Mouse (Mus musculus): ENCODE measurements around the gene Olfr1382. TPM values are rescaled to one million over a fixed set of nuclear protein-coding genes. Genes with fewer than 3 reads are reported as not detected.
"Not testable (repeated sequence)": the region's sequence is repeated elsewhere in the genome, so short reads cannot be mapped to it uniquely, and the experiment has no call there.

Gene Olfr1382
- polyA plus RNA-seq (2016; fragmentation: Nextera tagmentation; extraction: Ambion mirVana) = not detected in 2 replicates

GRCm38 (mm10) chr11:49527947-49528346 lies at the start of gene Olfr1382:
TSS of gene Olfr1382 (plus strand) at chr11:49528247.
- H3K4me3 ChIP-seq = no peak within 1 kb of the TSS
- H3K4me2 ChIP-seq (replicated peaks) = no peak within 1 kb of the TSS
- no peaks in the 10 kb centered on the region for H3K9me3 ChIP-seq
- H3K9ac ChIP-seq = no peak within 1 kb of the TSS
- ATAC-seq (ENCODE audit: low FRiP score, low read depth) = no peak
- 87% methylated on average over 3 of the region's 3 CpGs for WGBS
- H3K27ac ChIP-seq = no peak within 1 kb of the TSS
- H3K4me1 ChIP-seq = no peaks in the 10 kb centered on the region
- H3K27me3 ChIP-seq (replicated peaks) = no peaks in the 10 kb centered on the region
- no peaks in the 10 kb centered on the region for H3K36me3 ChIP-seq

DNA sequence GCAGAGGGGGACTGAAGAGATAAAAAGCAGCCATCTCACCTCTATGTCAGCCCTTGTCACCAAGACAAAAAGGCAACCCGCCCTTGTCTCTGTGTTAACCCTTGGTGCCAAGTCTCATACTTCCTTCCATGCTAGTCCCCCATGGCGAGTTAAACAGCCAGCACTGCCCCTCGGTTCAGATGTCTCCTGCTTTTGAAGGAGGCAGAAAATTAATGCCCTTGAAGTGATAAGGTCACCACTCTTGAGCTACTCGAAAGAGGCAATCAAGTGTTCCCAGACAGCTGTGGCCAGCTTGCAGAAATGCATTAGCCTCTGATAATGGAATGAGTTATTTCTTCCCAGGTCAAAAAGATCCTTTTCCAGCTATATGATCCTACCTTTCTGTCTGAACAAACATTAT lies 42.1 kb upstream of the Olfr1382 start:
- ATAC-seq (ENCODE audit: low FRiP score, low read depth) = no peak
- Histone ChIP-seq H3K4me2 (replicated peaks) (no peak overlapping the region), H3K27ac (no peak overlapping the region), H3K4me3 (no peak overlapping the region), H3K27me3 (replicated peaks) (no peaks in the 10 kb centered on the region), H3K9me3 (no peaks in the 10 kb centered on the region), H3K36me3 (no peaks in the 10 kb centered on the region), H3K9ac (no peak overlapping the region), H3K4me1 (no peaks in the 10 kb centered on the region)
- 54% methylated on average over 4 of the region's 4 CpGs for WGBS

DNA sequence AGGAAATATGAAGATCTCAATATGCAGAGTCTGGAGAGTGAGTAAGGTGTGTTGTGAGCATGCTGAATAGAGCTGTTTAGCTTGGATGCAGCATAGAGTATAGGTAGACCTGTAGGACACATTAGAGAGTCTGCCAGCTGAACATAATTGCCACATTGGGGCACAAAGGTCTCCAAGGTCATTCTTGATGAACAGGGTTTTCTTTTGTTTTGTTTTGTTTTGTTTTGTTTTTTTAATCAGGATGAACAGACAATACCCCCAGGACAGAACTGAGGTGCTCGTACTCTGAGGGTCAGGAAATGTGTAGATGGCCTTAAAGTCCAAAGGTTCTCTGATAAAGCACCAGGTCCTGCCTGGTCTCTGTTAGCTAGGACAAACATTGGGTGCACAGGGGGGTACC lies 39.3 kb upstream of the Olfr1382 start, which contains the start of gene Olfr1385:
TSS of gene Olfr1385 (plus strand) at position 301 of the 400 bp plus-strand sequence.
- 70% methylated on average over 1 of the region's 1 CpGs for WGBS
- not testable (repeated sequence) for H3K4me1 ChIP-seq; H3K27me3 ChIP-seq (replicated peaks); H3K9ac ChIP-seq; ATAC-seq (ENCODE audit: low FRiP score, low read depth); H3K9me3 ChIP-seq; H3K4me3 ChIP-seq; H3K4me2 ChIP-seq (replicated peaks); H3K27ac ChIP-seq; H3K36me3 ChIP-seq

GRCm38 (mm10) chr11:49518086-49518485 lies 10.0 kb upstream of the Olfr1382 start:
- no peak overlapping the region for H3K9ac ChIP-seq
- H3K9me3 ChIP-seq = no peaks in the 10 kb centered on the region
- 82% methylated on average over 5 of the region's 5 CpGs for WGBS
- no peak overlapping the region for H3K27ac ChIP-seq
- H3K4me3 ChIP-seq = no peak overlapping the region
- H3K36me3 ChIP-seq = no peaks in the 10 kb centered on the region
- ATAC-seq (ENCODE audit: low FRiP score, low read depth) = no peak
- H3K27me3 ChIP-seq (replicated peaks) = no peaks in the 10 kb centered on the region
- no peaks in the 10 kb centered on the region for H3K4me1 ChIP-seq
- H3K4me2 ChIP-seq (replicated peaks) = no peak overlapping the region

GRCm38 (mm10) chr11:49519348-49519747 lies 8.7 kb upstream of the Olfr1382 start, which contains the start of gene Olfr1383:
TSS of gene Olfr1383 (plus strand) at chr11:49519648.
- Histone ChIP-seq H3K4me1 (no peaks in the 10 kb centered on the region), H3K9ac (no peak within 1 kb of the TSS), H3K4me3 (no peak within 1 kb of the TSS), H3K36me3 (no peaks in the 10 kb centered on the region), H3K27me3 (replicated peaks) (no peaks in the 10 kb centered on the region), H3K27ac (no peak within 1 kb of the TSS), H3K4me2 (replicated peaks) (no peak within 1 kb of the TSS), H3K9me3 (no peaks in the 10 kb centered on the region)
- no peak for ATAC-seq (ENCODE audit: low FRiP score, low read depth)

DNA sequence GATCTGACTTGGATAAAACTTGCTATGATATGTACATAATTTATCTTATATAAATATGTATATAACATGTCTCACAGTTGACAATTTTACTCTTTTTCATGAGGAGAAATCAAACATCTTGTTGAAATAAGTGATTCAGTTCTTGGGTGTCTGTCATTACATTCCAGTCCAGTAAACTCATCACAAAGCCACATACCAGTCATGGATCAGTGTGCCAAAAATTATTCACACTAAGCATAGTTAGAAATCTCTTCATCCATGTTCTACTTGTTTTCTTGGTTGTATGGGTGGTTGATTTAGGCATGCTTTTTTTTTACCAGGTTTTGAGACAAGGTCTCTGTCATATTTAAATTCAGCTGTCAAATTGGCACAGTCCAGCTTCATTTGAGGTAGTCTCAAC lies 4.7 kb downstream of the Olfr1382 start:
- Histone ChIP-seq H3K36me3 (no peaks in the 10 kb centered on the region), H3K9ac (no peak overlapping the region), H3K4me3 (no peak overlapping the region), H3K9me3 (no peaks in the 10 kb centered on the region), H3K4me1 (no peaks in the 10 kb centered on the region), H3K27me3 (replicated peaks) (no peaks in the 10 kb centered on the region), H3K27ac (no peak overlapping the region), H3K4me2 (replicated peaks) (no peak overlapping the region)
- ATAC-seq (ENCODE audit: low FRiP score, low read depth) = no peak

DNA sequence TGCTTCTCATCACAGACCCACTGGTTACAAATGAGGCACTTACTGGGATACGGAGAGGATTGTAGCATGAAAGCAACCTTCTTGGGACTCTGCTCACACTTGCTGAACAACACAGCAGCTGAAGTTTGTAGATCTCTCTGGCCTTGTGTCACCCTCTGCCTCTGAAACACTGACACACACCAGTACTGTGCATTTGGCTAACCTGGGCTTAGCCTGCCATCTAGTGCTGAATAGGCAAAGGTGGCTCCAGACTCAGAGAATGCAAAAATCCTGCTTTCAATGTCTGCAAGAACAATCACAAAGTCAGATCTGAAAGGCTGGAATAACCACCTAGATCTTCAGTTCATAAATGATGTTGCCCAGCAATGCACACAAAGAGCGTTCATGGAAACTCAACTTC lies 8.6 kb downstream of the Olfr1382 start:
- H3K9ac ChIP-seq; H3K4me3 ChIP-seq; H3K36me3 ChIP-seq; H3K4me1 ChIP-seq; H3K4me2 ChIP-seq (replicated peaks); H3K27ac ChIP-seq; H3K27me3 ChIP-seq (replicated peaks); ATAC-seq (ENCODE audit: low FRiP score, low read depth); H3K9me3 ChIP-seq: not testable (repeated sequence)
- whole genome bisulfite sequencing = 91% methylated on average over 2 of the region's 2 CpGs

DNA sequence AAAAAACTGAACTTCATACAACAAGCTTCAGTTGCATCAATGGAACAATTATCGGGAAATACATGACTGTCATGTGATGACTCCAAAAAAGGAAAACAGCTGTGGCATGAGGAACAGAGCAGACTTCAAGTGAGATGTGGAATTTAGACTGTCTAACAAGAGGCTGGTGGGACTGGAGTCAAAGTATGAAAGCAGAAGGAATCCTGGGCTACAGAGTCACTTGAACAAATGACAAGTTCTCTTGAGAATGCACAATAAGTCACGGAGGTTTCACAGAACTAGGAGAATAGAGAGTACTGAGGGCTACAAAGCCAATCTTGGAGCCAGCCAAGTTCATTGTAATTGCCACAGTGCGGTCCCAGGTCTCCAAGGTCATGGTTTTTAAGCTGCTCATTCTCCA lies 15.1 kb downstream of the Olfr1382 start, which contains the start of gene Olfr1381:
TSS of gene Olfr1381 (plus strand) at position 301 of the 400 bp plus-strand sequence.
- not testable (repeated sequence) for H3K27ac ChIP-seq; H3K4me3 ChIP-seq; H3K9ac ChIP-seq; H3K9me3 ChIP-seq; H3K36me3 ChIP-seq; ATAC-seq (ENCODE audit: low FRiP score, low read depth); H3K4me1 ChIP-seq; H3K27me3 ChIP-seq (replicated peaks); H3K4me2 ChIP-seq (replicated peaks)
- WGBS = 57% methylated on average over 3 of the region's 3 CpGs

GRCm38 (mm10) chr11:49554033-49554432 lies 26.0 kb downstream of the Olfr1382 start:
- H3K9me3 ChIP-seq; H3K9ac ChIP-seq; ATAC-seq (ENCODE audit: low FRiP score, low read depth); H3K36me3 ChIP-seq; H3K27ac ChIP-seq; H3K4me2 ChIP-seq (replicated peaks); H3K4me3 ChIP-seq; H3K27me3 ChIP-seq (replicated peaks); H3K4me1 ChIP-seq: not testable (repeated sequence)
- WGBS = 83% methylated on average over 3 of the region's 3 CpGs

GRCm38 (mm10) chr11:49556578-49556977 lies 28.5 kb downstream of the Olfr1382 start, which contains the start of gene Olfr1380:
TSS of gene Olfr1380 (plus strand) at chr11:49556878.
- not testable (repeated sequence) for H3K4me1 ChIP-seq; H3K9ac ChIP-seq; H3K9me3 ChIP-seq; H3K27ac ChIP-seq; H3K4me3 ChIP-seq; ATAC-seq (ENCODE audit: low FRiP score, low read depth); H3K4me2 ChIP-seq (replicated peaks); H3K27me3 ChIP-seq (replicated peaks); H3K36me3 ChIP-seq
- 59% methylated on average over 5 of the region's 5 CpGs for WGBS

- H3K9ac ChIP-seq; H3K4me1 ChIP-seq; ATAC-seq (ENCODE audit: low FRiP score, low read depth); H3K36me3 ChIP-seq; H3K27me3 ChIP-seq (replicated peaks); H3K4me3 ChIP-seq; H3K27ac ChIP-seq; H3K4me2 ChIP-seq (replicated peaks); H3K9me3 ChIP-seq: not testable (repeated sequence)
- 42% methylated on average over 2 of the region's 2 CpGs for WGBS
Measured at GRCm38 (mm10) chr11:49575054-49575453, 47.0 kb downstream of the Olfr1382 start.

- not testable (repeated sequence) for H3K9me3 ChIP-seq; H3K4me1 ChIP-seq; H3K9ac ChIP-seq; H3K4me3 ChIP-seq; H3K27me3 ChIP-seq (replicated peaks); H3K4me2 ChIP-seq (replicated peaks); ATAC-seq (ENCODE audit: low FRiP score, low read depth); H3K36me3 ChIP-seq; H3K27ac ChIP-seq
- WGBS = 86% methylated on average over 8 of the region's 8 CpGs
Measured at GRCm38 (mm10) chr11:49580452-49580851, 52.4 kb downstream of the Olfr1382 start.

Measured in neural tube, embryonic 12.5 days (tissue).